Mouse (Mus musculus) intestine, embryonic 14.5 days (tissue): ENCODE measurements around the gene Rasal2. TPM values are rescaled to one million over a fixed set of nuclear protein-coding genes. Genes with fewer than 3 reads are reported as not detected.

Experiments used
- ATAC-seq: fragments of 200-750 bp; cut with Nextera tagmentation; replicated peaks from 2 replicates; pipeline ENCODE4 v1.8.0; 2017; ENCODE audit warnings: low read depth, moderate number of reproducible peaks, moderate TSS enrichment, moderate library complexity; ENCODE audit not compliant: low FRiP score, low TSS enrichment
- DNase-seq: peaks from one replicate; pipeline ENCODE4 v3.0.0-alpha.2; 2018; ENCODE audit warnings: low spot score
- H3K27ac ChIP-seq: fragments of 300-500 bp; sonication (generic); 2 replicates; pipeline ENCODE4 v1.5.1; 2014; ENCODE audit warnings: low read depth, mild to moderate bottlenecking, control low read depth
- H3K27me3 ChIP-seq: fragments of 300-500 bp; sonication (generic); replicated peaks from 2 replicates; pipeline ENCODE4 v1.6.1; 2014; ENCODE audit warnings: low read length, control low read depth; ENCODE audit not compliant: control insufficient read depth, insufficient read depth
- H3K36me3 ChIP-seq: fragments of 300-500 bp; sonication (generic); 2 replicates; pipeline ENCODE4 v1.6.1; 2014; ENCODE audit warnings: low read length, control low read depth; ENCODE audit not compliant: control insufficient read depth, insufficient read depth
- H3K4me1 ChIP-seq: fragments of 300-500 bp; sonication (generic); replicated peaks from 2 replicates; pipeline ENCODE4 v1.6.1; 2014; ENCODE audit warnings: low read length, control low read depth, mixed read lengths; ENCODE audit not compliant: control insufficient read depth, insufficient read depth
- H3K4me2 ChIP-seq: fragments of 300-500 bp; sonication (generic); 2 replicates; pipeline ENCODE4 v1.6.1; 2014; ENCODE audit warnings: low read length
- H3K4me3 ChIP-seq: fragments of 300-500 bp; sonication (generic); 2 replicates; pipeline ENCODE4 v1.5.1; 2014; ENCODE audit warnings: low read depth, low read length, control low read depth, mixed read lengths
- H3K9ac ChIP-seq: fragments of 300-500 bp; sonication (generic); 2 replicates; pipeline ENCODE4 v1.6.1; 2014; ENCODE audit warnings: mild to moderate bottlenecking, low read length
- H3K9me3 ChIP-seq: fragments of 300-500 bp; sonication (generic); 2 replicates; pipeline ENCODE4 v1.6.1; 2016; ENCODE audit warnings: low read length, control low read depth; ENCODE audit not compliant: control insufficient read depth
- WGBS: fragments of 180-500 bp; shearing (Covaris S2); extraction: QIAGEN DNeasy Blood & Tissue Kit; methylation state at CpG from one replicate; pipeline ENCODE4 v1.1.7; 2014; 5-methylcytosine and 5-hydroxymethylcytosine counted together
- polyA plus RNA-seq: library from polyadenylated mRNA; unstranded; fragments of >200 nt; fragmentation: Nextera tagmentation; extraction: Ambion mirVana; gene quantifications from 2 replicates; pipeline ENCODE4 v1.2.1, GENCODE M21; 2014

Gene Rasal2
- polyA plus RNA-seq, 1 experiment from 2014 or later: 8.3 TPM

GRCm38 (mm10) chr1:157411711-157412380 is 549 bp downstream of the Rasal2 start:
- Histone ChIP-seq H3K9ac (peak overlapping the region; percentile 57), H3K9me3 (no peaks in the 10 kb centered on the region), H3K36me3 (no peaks in the 10 kb centered on the region), H3K4me3 (peak overlapping the region; percentile 78), H3K27me3 (no peaks in the 10 kb centered on the region), H3K27ac (peak overlapping the region; percentile 92), H3K4me2 (peak overlapping the region; percentile 69), H3K4me1 (peaks cover 6% of the 10 kb centered on the region; the same call in 1 of the 2 replicates)
- ATAC-seq: peak; percentile 92
- DNase-seq: peak; percentile 81
- under 1% methylated on average over 67 of the region's 85 CpGs for WGBS

- ATAC-seq (no peak), DNase-seq (no peak)
- H3K4me1 ChIP-seq: peaks cover 6% of the 10 kb centered on the region; the same call in 1 of the 2 replicates
- H3K27me3 ChIP-seq: no peaks in the 10 kb centered on the region
- H3K27ac ChIP-seq: 0 out of 2 replicates have a peak overlapping the region, but pooled peaks have one; percentile 92
- H3K4me2 ChIP-seq: peak overlapping the region; percentile 69
- peak overlapping the region; percentile 57 for H3K9ac ChIP-seq
- WGBS: 2% methylated on average over 4 of the region's 4 CpGs
- no peaks in the 10 kb centered on the region for H3K9me3 ChIP-seq
- H3K4me3 ChIP-seq: peak overlapping the region; percentile 78
- H3K36me3 ChIP-seq: no peaks in the 10 kb centered on the region
Measured at GRCm38 (mm10) chr1:157411341-157411710, 1.1 kb downstream of the Rasal2 start.

GRCm38 (mm10) chr1:157410937-157411336 is 1.5 kb downstream of the Rasal2 start:
- H3K4me2 ChIP-seq: peak overlapping the region; percentile 69
- 18% methylated on average over 8 of the region's 8 CpGs for WGBS
- H3K4me3 ChIP-seq: peak overlapping the region; percentile 78
- H3K9ac ChIP-seq: no peak overlapping the region; the same call in 1 of the 2 replicates
- H3K9me3 ChIP-seq: no peaks in the 10 kb centered on the region
- H3K27me3 ChIP-seq: no peaks in the 10 kb centered on the region
- H3K4me1 ChIP-seq: peaks cover 6% of the 10 kb centered on the region; the same call in 1 of the 2 replicates
- no peak for ATAC-seq
- no peak overlapping the region for H3K27ac ChIP-seq
- no peaks in the 10 kb centered on the region for H3K36me3 ChIP-seq
- DNase-seq: no peak

- Histone ChIP-seq H3K9ac (no peak overlapping the region), H3K4me3 (no peak overlapping the region), H3K27me3 (no peaks in the 10 kb centered on the region), H3K4me2 (no peak overlapping the region), H3K9me3 (no peaks in the 10 kb centered on the region), H3K4me1 (peaks cover 6% of the 10 kb centered on the region; the same call in 1 of the 2 replicates), H3K27ac (no peak overlapping the region), H3K36me3 (no peaks in the 10 kb centered on the region)
- DNase-seq (no peak), ATAC-seq (no peak)
- 83% methylated on average over 2 of the region's 2 CpGs for WGBS
Measured at GRCm38 (mm10) chr1:157409648-157410047, 2.7 kb downstream of the Rasal2 start.

- 69% methylated on average over 4 of the region's 4 CpGs for WGBS
Measured at GRCm38 (mm10) chr1:157388027-157388426, 24.4 kb downstream of the Rasal2 start.

GRCm38 (mm10) chr1:157380694-157381093 is 31.7 kb downstream of the Rasal2 start:
- WGBS: 67% methylated on average over 2 of the region's 2 CpGs
- H3K9me3 ChIP-seq: no peaks in the 10 kb centered on the region
- H3K36me3 ChIP-seq: no peaks in the 10 kb centered on the region
- DNase-seq (no peak), ATAC-seq (no peak)
- no peak overlapping the region for H3K4me2 ChIP-seq
- H3K4me1 ChIP-seq: no peaks in the 10 kb centered on the region
- H3K27me3 ChIP-seq: no peaks in the 10 kb centered on the region
- H3K4me3 ChIP-seq: no peak overlapping the region
- H3K27ac ChIP-seq: no peak overlapping the region
- no peak overlapping the region for H3K9ac ChIP-seq

More at GRCm38 (mm10) chr1:157388027-157388426, 24.4 kb downstream of the Rasal2 start:
- Histone ChIP-seq H3K4me3 (no peak overlapping the region), H3K9ac (no peak overlapping the region), H3K4me1 (no peaks in the 10 kb centered on the region), H3K4me2 (no peak overlapping the region), H3K27me3 (no peaks in the 10 kb centered on the region), H3K36me3 (no peaks in the 10 kb centered on the region), H3K27ac (no peak overlapping the region), H3K9me3 (no peaks in the 10 kb centered on the region)
- no peak for DNase-seq
- no peak for ATAC-seq

- Histone ChIP-seq H3K9ac (no peak overlapping the region), H3K4me1 (no peaks in the 10 kb centered on the region), H3K4me3 (no peak overlapping the region), H3K27ac (no peak overlapping the region), H3K4me2 (no peak overlapping the region), H3K36me3 (no peaks in the 10 kb centered on the region), H3K27me3 (no peaks in the 10 kb centered on the region), H3K9me3 (no peaks in the 10 kb centered on the region)
- DNase-seq: no peak
- 78% methylated on average over 2 of the region's 2 CpGs for WGBS
- ATAC-seq: no peak
Measured at GRCm38 (mm10) chr1:157370397-157370796, 42.0 kb downstream of the Rasal2 start.

GRCm38 (mm10) chr1:157368316-157368715 is 44.1 kb downstream of the Rasal2 start:
- Histone ChIP-seq H3K4me2 (no peak overlapping the region), H3K9ac (no peak overlapping the region), H3K9me3 (no peaks in the 10 kb centered on the region), H3K4me1 (no peaks in the 10 kb centered on the region), H3K4me3 (no peak overlapping the region), H3K27ac (no peak overlapping the region), H3K27me3 (no peaks in the 10 kb centered on the region), H3K36me3 (no peaks in the 10 kb centered on the region)
- 79% methylated on average over 5 of the region's 5 CpGs for WGBS
- ATAC-seq (no peak), DNase-seq (no peak)

- Histone ChIP-seq H3K4me2 (no peak overlapping the region), H3K4me3 (no peak overlapping the region), H3K9ac (no peak overlapping the region), H3K36me3 (no peaks in the 10 kb centered on the region), H3K27me3 (no peaks in the 10 kb centered on the region), H3K27ac (no peak overlapping the region), H3K4me1 (no peaks in the 10 kb centered on the region), H3K9me3 (no peaks in the 10 kb centered on the region)
- ATAC-seq (no peak), DNase-seq (no peak)
- 93% methylated on average over 1 of the region's 1 CpGs for WGBS
Measured at GRCm38 (mm10) chr1:157346661-157347060, 65.7 kb downstream of the Rasal2 start.
